Mouse (Mus musculus): ENCODE measurements around the gene Prf1. TPM values are rescaled to one million over a fixed set of nuclear protein-coding genes. Genes with fewer than 3 reads are reported as not detected.

The Prf1 gene
- polyA plus RNA-seq, 1 experiment from 2014 or later: not detected

DNA sequence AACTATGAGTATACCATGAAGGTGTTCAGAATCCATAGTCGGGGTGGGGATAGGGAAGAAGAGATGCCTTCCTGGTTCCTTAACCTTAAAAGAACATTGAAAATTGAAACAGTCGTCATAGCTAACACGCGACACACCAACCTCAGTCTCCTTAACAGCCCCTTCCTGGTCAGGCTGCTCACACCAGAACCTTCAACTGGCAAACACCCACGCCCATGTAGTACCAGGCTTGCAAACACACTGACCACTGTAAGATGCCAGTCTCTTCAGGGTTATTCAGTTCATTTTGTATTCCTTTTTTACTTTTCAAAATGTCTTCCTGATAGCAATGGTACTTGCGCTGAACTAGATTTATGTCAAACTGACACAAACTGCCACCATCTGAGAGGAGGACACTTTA, 20.6 kb upstream of the Prf1 start:
- Histone ChIP-seq H3K27me3 (ENCODE audit: control insufficient read depth, insufficient read depth, low read length) (no peaks in the 10 kb centered on the region; the same call in 1 of the 2 replicates), H3K9me3 (replicated peaks; ENCODE audit: control insufficient read depth, low read length) (no peaks in the 10 kb centered on the region), H3K36me3 (replicated peaks; ENCODE audit: control insufficient read depth, insufficient read depth, low read depth, low read length) (no peaks in the 10 kb centered on the region), H3K4me3 (ENCODE audit: low read depth, low read length) (no peak overlapping the region), H3K4me2 (ENCODE audit: low read depth, low read length) (no peak overlapping the region), H3K9ac (replicated peaks; ENCODE audit: low read length) (no peak overlapping the region), H3K4me1 (ENCODE audit: control insufficient read depth, insufficient read depth, low read length) (no peaks in the 10 kb centered on the region; the same call in 1 of the 2 replicates), H3K27ac (replicated peaks; ENCODE audit: low read depth, low read length) (no peak overlapping the region)
- no peak for DNase-seq (ENCODE audit: low spot score)
- ATAC-seq (replicated peaks; ENCODE audit: insufficient number of reproducible peaks, low FRiP score, low TSS enrichment, low read depth): no peak
- 94% methylated on average over 6 of the region's 6 CpGs for WGBS

DNA sequence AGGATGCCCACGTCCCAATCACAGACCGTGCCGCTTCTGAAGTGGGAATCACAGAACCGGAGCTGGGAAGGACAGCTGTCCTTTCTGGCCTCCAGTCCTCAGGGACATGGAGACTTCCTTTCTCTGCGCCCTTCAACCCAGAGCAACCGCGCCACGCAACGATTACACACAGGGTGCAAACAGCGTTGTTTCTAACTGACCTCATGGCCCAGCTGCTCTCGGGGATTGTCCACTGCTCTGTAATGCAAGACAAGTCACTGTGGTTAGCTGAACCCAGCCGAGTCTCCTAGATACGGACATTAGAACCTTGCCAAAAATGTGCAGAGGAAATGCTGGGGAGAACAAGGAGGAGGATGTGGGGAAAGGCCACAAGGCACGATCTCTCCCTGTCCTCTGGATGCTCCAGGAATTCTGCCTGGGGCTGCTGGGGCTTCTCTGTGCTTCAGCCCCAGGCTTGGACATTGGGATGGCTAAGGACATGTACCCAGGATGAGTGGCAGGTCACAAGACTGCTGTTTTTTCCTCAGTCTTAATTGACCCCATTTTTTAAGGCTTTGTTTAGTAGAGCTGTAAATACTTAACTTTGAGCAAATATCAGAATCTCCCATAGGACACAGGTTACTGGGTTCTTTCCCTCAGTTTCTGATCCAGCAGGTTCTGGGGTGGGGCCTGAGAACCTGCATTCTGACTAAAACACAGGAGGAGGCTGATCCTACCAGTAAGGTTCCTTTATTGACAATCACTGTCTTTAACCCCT, 19.5 kb upstream of the Prf1 start:
- Histone ChIP-seq H3K4me2 (ENCODE audit: low read depth, low read length) (no peak overlapping the region), H3K4me1 (ENCODE audit: control insufficient read depth, insufficient read depth, low read length) (no peaks in the 10 kb centered on the region; the same call in 1 of the 2 replicates), H3K9me3 (replicated peaks; ENCODE audit: control insufficient read depth, low read length) (no peaks in the 10 kb centered on the region), H3K9ac (replicated peaks; ENCODE audit: low read length) (no peak overlapping the region), H3K36me3 (replicated peaks; ENCODE audit: control insufficient read depth, insufficient read depth, low read depth, low read length) (no peaks in the 10 kb centered on the region), H3K27ac (replicated peaks; ENCODE audit: low read depth, low read length) (no peak overlapping the region), H3K27me3 (ENCODE audit: control insufficient read depth, insufficient read depth, low read length) (no peaks in the 10 kb centered on the region), H3K4me3 (ENCODE audit: low read depth, low read length) (no peak overlapping the region)
- DNase-seq (ENCODE audit: low spot score) (no peak), ATAC-seq (replicated peaks; ENCODE audit: insufficient number of reproducible peaks, low FRiP score, low TSS enrichment, low read depth) (no peak)
- whole genome bisulfite sequencing: 50% methylated on average over 14 of the region's 14 CpGs

DNA sequence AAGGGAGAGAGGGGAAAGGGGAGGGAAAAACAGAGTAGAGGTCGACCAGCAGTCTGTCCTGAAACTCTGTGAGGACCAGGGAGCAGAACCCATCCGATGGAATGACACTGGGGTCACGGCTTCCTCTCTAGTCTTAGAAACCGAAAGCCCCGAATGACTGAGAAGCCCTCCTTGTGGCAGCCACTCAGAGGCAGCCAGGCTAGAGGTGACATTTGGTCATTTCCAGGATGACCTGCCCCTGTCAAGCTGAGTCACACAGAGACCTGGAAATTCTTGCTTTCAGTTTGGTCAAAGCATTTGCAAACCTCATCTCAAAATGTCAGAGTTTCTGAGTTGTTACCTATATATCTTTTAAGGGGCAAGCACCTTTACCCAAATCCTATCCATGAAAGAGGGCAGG, 16.5 kb upstream of the Prf1 start:
- H3K4me1 ChIP-seq (ENCODE audit: control insufficient read depth, insufficient read depth, low read length): no peaks in the 10 kb centered on the region
- 64% methylated on average over 5 of the region's 5 CpGs for WGBS
- H3K27me3 ChIP-seq (ENCODE audit: control insufficient read depth, insufficient read depth, low read length): no peaks in the 10 kb centered on the region
- H3K27ac ChIP-seq (replicated peaks; ENCODE audit: low read depth, low read length): no peak overlapping the region
- no peaks in the 10 kb centered on the region for H3K9me3 ChIP-seq (replicated peaks; ENCODE audit: control insufficient read depth, low read length)
- DNase-seq (ENCODE audit: low spot score) (no peak), ATAC-seq (replicated peaks; ENCODE audit: insufficient number of reproducible peaks, low FRiP score, low TSS enrichment, low read depth) (no peak)
- no peak overlapping the region for H3K4me2 ChIP-seq (ENCODE audit: low read depth, low read length)
- H3K36me3 ChIP-seq (replicated peaks; ENCODE audit: control insufficient read depth, insufficient read depth, low read depth, low read length): no peaks in the 10 kb centered on the region
- no peak overlapping the region for H3K4me3 ChIP-seq (ENCODE audit: low read depth, low read length)
- H3K9ac ChIP-seq (replicated peaks; ENCODE audit: low read length): no peak overlapping the region

DNA sequence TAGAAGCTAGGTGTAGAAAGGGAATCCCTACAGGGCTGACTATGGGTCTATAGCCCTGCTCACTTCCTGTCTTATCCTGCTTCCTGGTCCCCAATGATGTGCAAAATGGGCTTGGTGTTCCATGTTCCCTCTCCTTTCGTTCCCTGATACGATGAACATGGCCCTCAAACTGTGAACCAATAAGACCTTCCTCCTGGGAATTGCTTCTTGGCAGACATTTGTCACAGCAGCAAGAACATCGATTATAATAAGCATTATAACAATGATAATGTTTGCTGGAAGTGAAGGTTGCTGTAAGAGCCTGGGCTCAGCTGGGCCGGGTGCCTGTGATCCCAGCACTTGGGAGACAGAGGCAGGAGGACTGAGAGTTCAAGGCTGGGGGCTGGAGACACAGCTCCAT, 13.3 kb upstream of the Prf1 start:
- DNase-seq (ENCODE audit: low spot score) (no peak), ATAC-seq (replicated peaks; ENCODE audit: insufficient number of reproducible peaks, low FRiP score, low TSS enrichment, low read depth) (no peak)
- Histone ChIP-seq H3K4me2 (ENCODE audit: low read depth, low read length) (no peak overlapping the region), H3K9ac (replicated peaks; ENCODE audit: low read length) (no peak overlapping the region), H3K4me1 (ENCODE audit: control insufficient read depth, insufficient read depth, low read length) (no peaks in the 10 kb centered on the region), H3K36me3 (replicated peaks; ENCODE audit: control insufficient read depth, insufficient read depth, low read depth, low read length) (no peaks in the 10 kb centered on the region), H3K9me3 (replicated peaks; ENCODE audit: control insufficient read depth, low read length) (no peaks in the 10 kb centered on the region), H3K27me3 (ENCODE audit: control insufficient read depth, insufficient read depth, low read length) (no peaks in the 10 kb centered on the region), H3K27ac (replicated peaks; ENCODE audit: low read depth, low read length) (no peak overlapping the region), H3K4me3 (ENCODE audit: low read depth, low read length) (no peak overlapping the region)
- 90% methylated on average over 4 of the region's 4 CpGs for WGBS

DNA sequence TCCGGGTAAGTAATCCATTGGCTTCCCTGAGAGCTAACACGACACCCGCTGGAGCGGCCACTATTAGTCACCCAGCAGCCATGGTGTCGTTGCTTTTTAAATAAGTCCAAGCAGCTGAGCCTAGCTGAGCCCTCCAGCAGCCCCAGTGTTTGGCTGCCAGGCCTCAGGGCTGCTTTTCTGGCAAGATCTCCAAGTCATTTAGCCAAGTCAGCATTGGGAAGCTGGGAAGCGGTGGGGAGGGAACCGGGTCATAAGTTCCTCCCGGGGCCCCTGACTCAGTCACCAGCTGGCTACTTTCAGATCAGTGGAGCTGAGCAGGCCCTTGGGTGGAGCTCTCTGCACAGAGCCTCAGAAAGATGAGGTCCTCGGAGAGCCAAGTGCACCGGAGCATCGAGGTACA, 12.4 kb upstream of the Prf1 start:
- Histone ChIP-seq H3K27ac (replicated peaks; ENCODE audit: low read depth, low read length) (no peak overlapping the region), H3K9ac (replicated peaks; ENCODE audit: low read length) (no peak overlapping the region), H3K4me1 (ENCODE audit: control insufficient read depth, insufficient read depth, low read length) (no peaks in the 10 kb centered on the region), H3K27me3 (ENCODE audit: control insufficient read depth, insufficient read depth, low read length) (no peaks in the 10 kb centered on the region), H3K4me3 (ENCODE audit: low read depth, low read length) (no peak overlapping the region), H3K36me3 (replicated peaks; ENCODE audit: control insufficient read depth, insufficient read depth, low read depth, low read length) (no peaks in the 10 kb centered on the region), H3K4me2 (ENCODE audit: low read depth, low read length) (no peak overlapping the region), H3K9me3 (replicated peaks; ENCODE audit: control insufficient read depth, low read length) (no peaks in the 10 kb centered on the region)
- WGBS: 83% methylated on average over 11 of the region's 11 CpGs
- no peak for DNase-seq (ENCODE audit: low spot score)
- ATAC-seq (replicated peaks; ENCODE audit: insufficient number of reproducible peaks, low FRiP score, low TSS enrichment, low read depth): no peak

DNA sequence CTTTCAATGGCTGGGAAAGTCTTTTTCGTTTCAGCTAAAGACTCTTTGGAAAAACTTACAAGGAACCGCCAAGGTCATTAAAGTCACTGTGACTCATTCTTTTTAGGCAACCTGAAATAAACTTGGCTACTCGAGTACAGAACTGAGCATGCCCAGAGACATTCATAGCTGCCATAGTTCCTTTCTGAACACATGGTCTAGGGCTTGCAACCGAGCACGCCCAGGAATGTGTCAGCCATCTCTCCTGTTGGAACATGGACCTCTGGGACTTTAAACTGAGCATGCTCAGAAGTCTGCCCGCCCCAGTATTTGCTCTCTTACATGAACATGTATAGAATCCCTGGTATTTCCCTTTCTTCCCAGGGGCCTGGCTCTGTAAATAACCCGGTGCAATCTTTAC, 11.4 kb upstream of the Prf1 start:
- no peak overlapping the region for H3K27ac ChIP-seq (replicated peaks; ENCODE audit: low read depth, low read length)
- no peak overlapping the region for H3K4me3 ChIP-seq (ENCODE audit: low read depth, low read length)
- H3K9ac ChIP-seq (replicated peaks; ENCODE audit: low read length): no peak overlapping the region
- H3K4me1 ChIP-seq (ENCODE audit: control insufficient read depth, insufficient read depth, low read length): no peaks in the 10 kb centered on the region
- no peak for ATAC-seq (replicated peaks; ENCODE audit: insufficient number of reproducible peaks, low FRiP score, low TSS enrichment, low read depth)
- 73% methylated on average over 7 of the region's 7 CpGs for WGBS
- H3K4me2 ChIP-seq (ENCODE audit: low read depth, low read length): no peak overlapping the region
- DNase-seq (ENCODE audit: low spot score): peak; percentile 13
- no peaks in the 10 kb centered on the region for H3K36me3 ChIP-seq (replicated peaks; ENCODE audit: control insufficient read depth, insufficient read depth, low read depth, low read length)
- H3K9me3 ChIP-seq (replicated peaks; ENCODE audit: control insufficient read depth, low read length): no peaks in the 10 kb centered on the region
- H3K27me3 ChIP-seq (ENCODE audit: control insufficient read depth, insufficient read depth, low read length): no peaks in the 10 kb centered on the region

DNA sequence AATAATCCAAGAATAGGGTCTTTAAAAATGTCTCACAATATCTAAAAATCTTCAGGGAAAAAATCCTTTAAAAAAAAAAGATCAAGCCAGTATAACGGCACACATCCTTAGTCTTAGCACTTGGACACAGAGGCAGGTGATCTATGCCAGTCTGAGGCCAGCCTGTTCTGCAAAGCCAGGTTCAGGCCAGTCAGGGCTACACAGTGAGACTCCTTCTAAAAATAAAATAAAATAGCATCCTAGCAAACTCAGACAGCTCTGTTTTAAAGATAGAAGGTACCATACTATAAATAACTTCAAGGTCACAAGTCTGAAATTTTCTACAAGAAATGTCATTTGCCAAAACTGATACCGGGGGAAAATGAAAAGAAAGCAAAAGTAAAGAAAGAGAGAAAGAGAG, 7.6 kb upstream of the Prf1 start:
- H3K27me3 ChIP-seq (ENCODE audit: control insufficient read depth, insufficient read depth, low read length): no peaks in the 10 kb centered on the region
- no peak overlapping the region for H3K9ac ChIP-seq (replicated peaks; ENCODE audit: low read length)
- no peaks in the 10 kb centered on the region for H3K9me3 ChIP-seq (replicated peaks; ENCODE audit: control insufficient read depth, low read length)
- H3K4me2 ChIP-seq (ENCODE audit: low read depth, low read length): no peak overlapping the region
- no peak overlapping the region for H3K27ac ChIP-seq (replicated peaks; ENCODE audit: low read depth, low read length)
- ATAC-seq (replicated peaks; ENCODE audit: insufficient number of reproducible peaks, low FRiP score, low TSS enrichment, low read depth) (no peak), DNase-seq (ENCODE audit: low spot score) (no peak)
- 86% methylated on average over 2 of the region's 2 CpGs for WGBS
- no peaks in the 10 kb centered on the region for H3K36me3 ChIP-seq (replicated peaks; ENCODE audit: control insufficient read depth, insufficient read depth, low read depth, low read length)
- H3K4me1 ChIP-seq (ENCODE audit: control insufficient read depth, insufficient read depth, low read length): no peaks in the 10 kb centered on the region
- H3K4me3 ChIP-seq (ENCODE audit: low read depth, low read length): no peak overlapping the region

DNA sequence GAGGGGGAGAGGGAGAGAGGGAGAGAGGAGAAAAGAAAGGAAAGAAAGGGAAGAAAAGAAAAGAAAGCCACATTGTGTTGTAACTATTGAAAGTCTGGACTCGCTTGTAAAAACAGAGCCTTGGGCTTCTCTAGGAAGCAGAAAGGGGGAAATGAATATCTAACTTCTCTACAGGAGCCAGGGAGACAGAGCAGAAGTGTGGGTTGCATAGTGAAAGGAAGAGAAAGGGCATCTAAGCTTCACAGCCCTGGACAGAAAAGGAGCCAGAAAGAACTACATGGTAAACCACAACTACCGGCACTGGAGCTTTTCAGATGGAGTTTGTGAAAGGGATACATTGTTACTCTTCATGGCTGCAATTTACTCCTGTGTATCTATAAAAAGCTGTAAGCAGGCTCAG, 7.2 kb upstream of the Prf1 start:
- no peaks in the 10 kb centered on the region for H3K27me3 ChIP-seq (ENCODE audit: control insufficient read depth, insufficient read depth, low read length)
- H3K27ac ChIP-seq (replicated peaks; ENCODE audit: low read depth, low read length): no peak overlapping the region
- ATAC-seq (replicated peaks; ENCODE audit: insufficient number of reproducible peaks, low FRiP score, low TSS enrichment, low read depth): no peak
- DNase-seq (ENCODE audit: low spot score): no peak
- H3K9me3 ChIP-seq (replicated peaks; ENCODE audit: control insufficient read depth, low read length): no peaks in the 10 kb centered on the region
- H3K4me3 ChIP-seq (ENCODE audit: low read depth, low read length): no peak overlapping the region
- H3K4me1 ChIP-seq (ENCODE audit: control insufficient read depth, insufficient read depth, low read length): no peaks in the 10 kb centered on the region
- no peak overlapping the region for H3K4me2 ChIP-seq (ENCODE audit: low read depth, low read length)
- H3K36me3 ChIP-seq (replicated peaks; ENCODE audit: control insufficient read depth, insufficient read depth, low read depth, low read length): no peaks in the 10 kb centered on the region
- H3K9ac ChIP-seq (replicated peaks; ENCODE audit: low read length): no peak overlapping the region
- 41% methylated on average over 2 of the region's 2 CpGs for WGBS
